Mouse (Mus musculus): ENCODE results near the gene Tango2. TPM values are rescaled to one million over a fixed set of nuclear protein-coding genes. Genes with fewer than 3 reads are reported as not detected.
A peak's percentile ranks its signal among the peaks of the same experiment; 100 is the strongest.
"Not testable (repeated sequence)": the region's sequence is repeated elsewhere in the genome, so short reads cannot be mapped to it uniquely, and the experiment has no call there.

Tango2 gene
- polyA plus RNA-seq, 1 experiment from 2014 or later, result 97.9 TPM

GRCm38 (mm10) chr16:18289614-18290013 is 58.3 kb downstream of the Tango2 start:
- 4% methylated on average over 9 of the region's 10 CpGs for WGBS
- Histone ChIP-seq H3K4me3 (replicated peaks; ENCODE audit: low read length) (peak overlapping the region; percentile 68), H3K4me1 (replicated peaks; ENCODE audit: control insufficient read depth, insufficient read depth, low read length) (peaks cover 25% of the 10 kb centered on the region), H3K4me2 (replicated peaks) (peak overlapping the region; percentile 52), H3K9ac (peak overlapping the region; percentile 51; the same call in 1 of the 2 replicates), H3K27ac (0 out of 2 replicates have a peak overlapping the region, but pooled peaks have one; percentile 62)
- DNase-seq (ENCODE audit: low spot score); H3K9me3 ChIP-seq (ENCODE audit: control insufficient read depth, low read length); ATAC-seq (ENCODE audit: low FRiP score); H3K27me3 ChIP-seq (ENCODE audit: control insufficient read depth, insufficient read depth, low read length); H3K36me3 ChIP-seq (replicated peaks; ENCODE audit: control insufficient read depth, insufficient read depth): not testable (repeated sequence)

DNA sequence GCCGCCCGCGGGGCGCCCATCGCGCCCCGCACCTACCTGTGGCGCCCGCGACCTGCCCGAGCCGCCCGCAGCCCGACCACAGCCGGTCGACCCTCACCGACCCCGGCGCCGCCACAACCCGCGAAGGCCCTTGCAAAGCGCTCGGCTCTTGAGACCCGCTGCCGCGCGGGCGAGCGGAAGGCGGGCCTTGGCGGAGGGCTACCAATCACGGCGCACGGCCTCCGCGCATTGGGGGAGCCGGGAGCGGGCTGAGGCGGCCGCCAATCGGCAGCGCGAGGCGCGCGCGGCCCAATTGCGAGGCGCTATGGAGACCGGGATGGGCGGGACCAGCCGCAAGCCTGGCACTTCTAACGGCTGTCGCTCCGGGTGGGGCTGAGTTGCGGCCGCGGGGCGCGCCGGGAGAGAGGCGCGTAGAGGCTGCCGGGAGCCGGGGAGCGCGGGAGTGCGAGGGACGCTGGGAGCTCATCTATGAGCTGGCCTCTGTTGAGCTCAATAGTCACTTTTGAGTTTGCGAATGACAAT is 58.8 kb downstream of the Tango2 start, which contains the start of gene Dgcr8:
Gene Dgcr8 (minus strand): TSS at position 180 of the 522 bp plus-strand sequence.
- H3K4me2 ChIP-seq (replicated peaks), result peak within 1 kb of the TSS; percentile 95
- under 1% methylated on average over 60 of the region's 71 CpGs for WGBS

DNA sequence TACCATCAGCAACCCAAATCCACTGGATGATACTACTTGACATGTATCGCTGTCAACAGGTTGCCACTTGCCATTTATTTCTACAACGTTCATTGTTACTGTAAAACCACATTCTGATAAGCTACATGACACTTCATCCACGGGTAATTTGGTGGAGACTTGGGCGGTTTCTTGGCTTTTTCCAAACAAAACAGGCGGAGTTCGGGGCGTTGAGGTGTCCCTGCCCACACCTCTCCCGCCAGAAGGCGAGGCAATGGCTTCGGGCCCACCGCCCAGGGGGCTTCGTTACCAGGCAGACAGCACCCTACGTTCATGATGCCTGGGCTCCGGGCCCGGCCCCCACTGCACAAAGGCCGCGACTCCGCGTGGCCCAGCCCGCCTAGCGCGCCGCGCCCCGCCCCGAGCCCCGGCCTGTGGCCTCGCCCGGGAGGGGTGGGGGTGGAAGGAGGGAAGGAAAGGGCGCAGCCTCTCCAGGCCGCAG is 59.3 kb downstream of the Tango2 start:
- Histone ChIP-seq H3K9ac (peak overlapping the region; percentile 75), H3K4me1 (replicated peaks; ENCODE audit: control insufficient read depth, insufficient read depth, low read length) (peaks cover 25% of the 10 kb centered on the region), H3K9me3 (ENCODE audit: control insufficient read depth, low read length) (no peaks in the 10 kb centered on the region), H3K27ac (peak overlapping the region; percentile 72), H3K27me3 (ENCODE audit: control insufficient read depth, insufficient read depth, low read length) (no peaks in the 10 kb centered on the region), H3K4me3 (replicated peaks; ENCODE audit: low read length) (peak overlapping the region; percentile 68), H3K36me3 (replicated peaks; ENCODE audit: control insufficient read depth, insufficient read depth) (peaks cover 13% of the 10 kb centered on the region), H3K4me2 (replicated peaks) (peak overlapping the region; percentile 95)
- ATAC-seq (ENCODE audit: low FRiP score), result peak; percentile 77
- DNase-seq (ENCODE audit: low spot score), result peak; percentile 43
- 0% methylated on average over 27 of the region's 31 CpGs for WGBS

More for the DNA sequence above, 58.8 kb downstream of the Tango2 start, which contains the start of gene Dgcr8:
- no peaks in the 10 kb centered on the region for H3K9me3 ChIP-seq (ENCODE audit: control insufficient read depth, low read length)
- peak within 1 kb of the TSS; percentile 75 for H3K9ac ChIP-seq
- ATAC-seq (ENCODE audit: low FRiP score) (peak; percentile 100), DNase-seq (ENCODE audit: low spot score) (peak; percentile 97)
- peaks cover 25% of the 10 kb centered on the region for H3K4me1 ChIP-seq (replicated peaks; ENCODE audit: control insufficient read depth, insufficient read depth, low read length)
- H3K4me3 ChIP-seq (replicated peaks; ENCODE audit: low read length), result peak within 1 kb of the TSS; percentile 68
- H3K27ac ChIP-seq, result peak within 1 kb of the TSS; percentile 72
- no peaks in the 10 kb centered on the region for H3K27me3 ChIP-seq (ENCODE audit: control insufficient read depth, insufficient read depth, low read length)
- peaks cover 8% of the 10 kb centered on the region for H3K36me3 ChIP-seq (replicated peaks; ENCODE audit: control insufficient read depth, insufficient read depth)

GRCm38 (mm10) chr16:18288166-18288565 is 59.7 kb downstream of the Tango2 start:
- H3K27ac ChIP-seq, result peak overlapping the region; percentile 72
- H3K4me3 ChIP-seq (replicated peaks; ENCODE audit: low read length), result peak overlapping the region; percentile 68
- peaks cover 25% of the 10 kb centered on the region for H3K4me1 ChIP-seq (replicated peaks; ENCODE audit: control insufficient read depth, insufficient read depth, low read length)
- peaks cover 18% of the 10 kb centered on the region for H3K36me3 ChIP-seq (replicated peaks; ENCODE audit: control insufficient read depth, insufficient read depth)
- ATAC-seq (ENCODE audit: low FRiP score) (no peak), DNase-seq (ENCODE audit: low spot score) (no peak)
- no peaks in the 10 kb centered on the region for H3K9me3 ChIP-seq (ENCODE audit: control insufficient read depth, low read length)
- WGBS, result 2% methylated on average over 4 of the region's 4 CpGs
- peak overlapping the region; percentile 95 for H3K4me2 ChIP-seq (replicated peaks)
- no peaks in the 10 kb centered on the region for H3K27me3 ChIP-seq (ENCODE audit: control insufficient read depth, insufficient read depth, low read length)
- peak overlapping the region; percentile 75 for H3K9ac ChIP-seq

DNA sequence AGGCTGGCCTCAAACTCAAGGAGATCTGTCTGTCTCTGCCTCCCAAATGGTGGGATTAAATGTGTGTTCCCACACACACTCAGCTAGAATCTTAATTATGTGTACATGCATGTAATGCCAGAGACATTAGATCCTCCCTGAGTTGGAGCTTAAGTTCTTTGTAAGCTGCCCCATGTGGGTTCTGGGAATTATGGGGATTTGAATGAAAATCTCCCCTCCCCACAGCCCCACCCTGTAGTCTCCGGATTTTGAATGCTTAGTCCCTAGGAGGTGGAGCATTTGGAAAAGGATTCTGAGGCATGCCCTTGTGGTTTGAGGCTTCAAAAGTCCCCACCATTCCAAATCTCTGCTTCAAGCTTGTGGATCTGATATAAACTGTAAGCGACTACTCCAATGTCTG is 72.7 kb downstream of the Tango2 start:
- Histone ChIP-seq H3K4me3 (replicated peaks; ENCODE audit: low read length) (no peak overlapping the region), H3K9ac (no peak overlapping the region), H3K36me3 (replicated peaks; ENCODE audit: control insufficient read depth, insufficient read depth) (peaks cover 96% of the 10 kb centered on the region), H3K9me3 (ENCODE audit: control insufficient read depth, low read length) (no peaks in the 10 kb centered on the region), H3K27me3 (ENCODE audit: control insufficient read depth, insufficient read depth, low read length) (no peaks in the 10 kb centered on the region), H3K27ac (no peak overlapping the region), H3K4me2 (replicated peaks) (no peak overlapping the region), H3K4me1 (replicated peaks; ENCODE audit: control insufficient read depth, insufficient read depth, low read length) (no peaks in the 10 kb centered on the region)
- 75% methylated on average over 2 of the region's 2 CpGs for WGBS
- DNase-seq (ENCODE audit: low spot score) (no peak), ATAC-seq (ENCODE audit: low FRiP score) (no peak)

DNA sequence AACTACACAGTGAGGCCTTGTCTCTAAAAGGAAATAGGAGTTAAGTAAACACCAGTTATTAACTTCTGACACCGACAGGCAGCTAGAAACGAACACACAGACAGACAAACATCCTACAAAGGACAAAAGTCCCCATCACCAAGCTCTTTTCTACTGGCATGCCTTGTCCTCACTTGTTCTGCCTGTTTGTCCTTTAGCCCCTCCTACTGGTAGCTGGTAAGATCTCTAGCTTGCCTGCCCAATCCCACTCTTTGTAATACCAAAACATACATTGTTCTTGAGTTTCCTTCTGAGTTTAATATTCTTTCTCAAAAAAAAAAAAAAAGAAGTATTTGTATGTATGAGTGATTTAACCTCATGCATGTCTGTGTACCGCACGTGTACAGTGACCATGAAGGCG is 79.7 kb downstream of the Tango2 start:
- Histone ChIP-seq H3K9ac (no peak overlapping the region), H3K4me1 (replicated peaks; ENCODE audit: control insufficient read depth, insufficient read depth, low read length) (no peaks in the 10 kb centered on the region), H3K9me3 (ENCODE audit: control insufficient read depth, low read length) (no peaks in the 10 kb centered on the region), H3K27me3 (ENCODE audit: control insufficient read depth, insufficient read depth, low read length) (no peaks in the 10 kb centered on the region), H3K4me2 (replicated peaks) (no peak overlapping the region), H3K4me3 (replicated peaks; ENCODE audit: low read length) (no peak overlapping the region), H3K27ac (no peak overlapping the region), H3K36me3 (replicated peaks; ENCODE audit: control insufficient read depth, insufficient read depth) (peaks cover 87% of the 10 kb centered on the region)
- ATAC-seq (ENCODE audit: low FRiP score) (no peak), DNase-seq (ENCODE audit: low spot score) (peak; percentile 35)
- WGBS, result 91% methylated on average over 5 of the region's 5 CpGs

DNA sequence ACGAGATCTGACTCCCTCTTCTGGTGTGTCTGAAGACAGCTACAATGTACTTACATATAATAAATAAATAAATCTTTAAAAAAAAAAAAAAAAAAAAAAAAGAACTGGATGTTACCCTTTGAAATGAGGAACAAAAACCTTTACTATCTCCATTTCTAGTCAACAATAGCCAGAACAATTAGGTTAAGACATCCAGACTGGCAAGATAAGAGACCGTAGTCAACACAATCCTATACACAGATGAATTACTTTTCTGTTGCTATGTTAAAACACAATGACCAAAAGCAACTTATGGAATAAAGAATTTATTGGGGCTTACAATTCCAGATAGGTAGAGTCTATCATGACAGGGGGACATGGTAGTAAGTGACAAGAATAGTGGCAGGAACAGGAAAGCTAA is 82.9 kb downstream of the Tango2 start:
- Histone ChIP-seq H3K9ac (no peak overlapping the region), H3K27me3 (ENCODE audit: control insufficient read depth, insufficient read depth, low read length) (no peaks in the 10 kb centered on the region), H3K36me3 (replicated peaks; ENCODE audit: control insufficient read depth, insufficient read depth) (peaks cover 84% of the 10 kb centered on the region), H3K4me2 (replicated peaks) (no peak overlapping the region), H3K4me3 (replicated peaks; ENCODE audit: low read length) (no peak overlapping the region), H3K9me3 (ENCODE audit: control insufficient read depth, low read length) (no peaks in the 10 kb centered on the region), H3K4me1 (replicated peaks; ENCODE audit: control insufficient read depth, insufficient read depth, low read length) (no peaks in the 10 kb centered on the region), H3K27ac (no peak overlapping the region)
- ATAC-seq (ENCODE audit: low FRiP score) (no peak), DNase-seq (ENCODE audit: low spot score) (no peak)
- 86% methylated on average over 2 of the region's 2 CpGs for WGBS

DNA sequence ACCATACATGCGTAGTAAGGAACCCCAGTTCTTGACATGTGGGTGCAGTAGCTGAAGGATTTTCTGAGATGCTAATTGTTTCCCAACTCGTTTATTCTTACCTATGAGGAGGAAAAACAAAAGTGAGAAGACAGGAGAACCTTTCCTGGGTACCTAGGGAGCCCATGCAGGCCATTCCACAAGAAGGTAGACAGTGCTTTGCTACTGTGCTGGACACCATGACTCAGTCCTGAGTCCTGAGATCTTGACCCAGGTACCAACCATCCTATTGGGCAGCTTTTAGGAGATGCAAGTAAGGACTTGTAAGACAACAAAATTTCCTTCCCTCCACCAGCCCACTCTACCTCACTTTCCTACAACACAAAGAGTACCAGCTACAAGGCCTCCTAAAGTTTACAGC is 89.7 kb downstream of the Tango2 start, which contains the start of gene Gm49776:
Gene Gm49776 (minus strand): TSS at position 101 of the 400 bp plus-strand sequence.
- Histone ChIP-seq H3K4me2 (replicated peaks) (no peak within 1 kb of the TSS), H3K27ac (no peak within 1 kb of the TSS), H3K4me1 (replicated peaks; ENCODE audit: control insufficient read depth, insufficient read depth, low read length) (no peaks in the 10 kb centered on the region), H3K9me3 (ENCODE audit: control insufficient read depth, low read length) (no peaks in the 10 kb centered on the region), H3K4me3 (replicated peaks; ENCODE audit: low read length) (no peak within 1 kb of the TSS), H3K9ac (no peak within 1 kb of the TSS), H3K36me3 (replicated peaks; ENCODE audit: control insufficient read depth, insufficient read depth) (peaks cover 94% of the 10 kb centered on the region), H3K27me3 (ENCODE audit: control insufficient read depth, insufficient read depth, low read length) (no peaks in the 10 kb centered on the region)
- ATAC-seq (ENCODE audit: low FRiP score) (no peak), DNase-seq (ENCODE audit: low spot score) (no peak)
- WGBS, result 96% methylated on average over 2 of the region's 2 CpGs

GRCm38 (mm10) chr16:18253866-18254265 is 94.0 kb downstream of the Tango2 start:
- H3K4me3 ChIP-seq (replicated peaks; ENCODE audit: low read length), result no peak overlapping the region
- peaks cover 18% of the 10 kb centered on the region for H3K4me1 ChIP-seq (replicated peaks; ENCODE audit: control insufficient read depth, insufficient read depth, low read length)
- DNase-seq (ENCODE audit: low spot score) (no peak), ATAC-seq (ENCODE audit: low FRiP score) (no peak)
- no peak overlapping the region for H3K4me2 ChIP-seq (replicated peaks)
- no peak overlapping the region for H3K9ac ChIP-seq
- H3K27me3 ChIP-seq (ENCODE audit: control insufficient read depth, insufficient read depth, low read length), result no peaks in the 10 kb centered on the region
- WGBS, result 91% methylated on average over 1 of the region's 1 CpGs
- no peak overlapping the region for H3K27ac ChIP-seq
- peaks cover 81% of the 10 kb centered on the region for H3K36me3 ChIP-seq (replicated peaks; ENCODE audit: control insufficient read depth, insufficient read depth)
- no peaks in the 10 kb centered on the region for H3K9me3 ChIP-seq (ENCODE audit: control insufficient read depth, low read length)

Data from hindbrain, embryonic 14.5 days (tissue).